Mouse (Mus musculus) embryo, embryonic 10.5 days (tissue): ENCODE data around the gene Man2c1.

Experiments used
- DNase-seq: peaks from one replicate; pipeline ENCODE4 v3.0.0-alpha.2; 2015; ENCODE audit warnings: low spot score

Man2c1 gene

GRCm38 (mm10) chr9:57157499-57157898 is 27.0 kb downstream of the Man2c1 start:
- DNase-seq = peak; percentile 4

GRCm38 (mm10) chr9:57158013-57158470 is 27.6 kb downstream of the Man2c1 start, which contains the start of gene Commd4:
TSS of gene Commd4 (minus strand) at chr9:57158331.
- peak; percentile 97 for DNase-seq

GRCm38 (mm10) chr9:57158506-57158905 is 28.0 kb downstream of the Man2c1 start:
- no peak for DNase-seq

- DNase-seq = peak; percentile 44
These were observed 32.0 kb downstream of the Man2c1 start for GRCm38 (mm10) chr9:57162496-57162895.

GRCm38 (mm10) chr9:57163137-57163536 is 32.6 kb downstream of the Man2c1 start:
- no peak for DNase-seq

- DNase-seq = no peak
These were observed 35.7 kb downstream of the Man2c1 start for GRCm38 (mm10) chr9:57166173-57166572.

GRCm38 (mm10) chr9:57168411-57168810 is 37.9 kb downstream of the Man2c1 start:
- no peak for DNase-seq
